Mouse (Mus musculus) ES-Bruce4 (cell line): ENCODE data around the gene Map3k12. TPM values are rescaled to one million over a fixed set of nuclear protein-coding genes. Genes with fewer than 3 reads are reported as not detected.

Experiments used
- H3K27ac ChIP-seq: 2 replicates; pipeline ENCODE4 v1.5.1; 2012; ENCODE audit warnings: low read length, inconsistent platforms; ENCODE audit not compliant: insufficient read depth
- H3K27me3 ChIP-seq: 2 replicates; pipeline ENCODE4 v1.6.1; 2012; ENCODE audit warnings: mild to moderate bottlenecking, low read length, inconsistent platforms; ENCODE audit not compliant: control insufficient read depth, poor library complexity, insufficient read depth, severe bottlenecking
- H3K36me3 ChIP-seq: 2 replicates; pipeline ENCODE4 v1.6.1; 2012; ENCODE audit warnings: inconsistent platforms, mild to moderate bottlenecking, low read length, moderate library complexity; ENCODE audit not compliant: control insufficient read depth, poor library complexity, insufficient read depth, severe bottlenecking
- H3K4me1 ChIP-seq: one replicate; pipeline ENCODE4 v1.8.1; 2011; ENCODE audit warnings: low read length; ENCODE audit not compliant: control insufficient read depth, insufficient read depth
- H3K4me3 ChIP-seq: 2 replicates; pipeline ENCODE4 v1.5.1; 2011; ENCODE audit warnings: low read depth, mild to moderate bottlenecking, low read length
- H3K9ac ChIP-seq: 2 replicates; pipeline ENCODE4 v1.6.1; 2012; ENCODE audit warnings: low read depth, mild to moderate bottlenecking, inconsistent platforms; ENCODE audit not compliant: poor library complexity, severe bottlenecking
- H3K9me3 ChIP-seq: replicated peaks from 2 replicates; pipeline ENCODE4 v1.6.1; 2012; ENCODE audit warnings: mild to moderate bottlenecking, low read length, inconsistent platforms; ENCODE audit not compliant: control insufficient read depth, poor library complexity, insufficient read depth, severe bottlenecking
- CTCF ChIP-seq: IDR thresholded peaks from one replicate; pipeline ENCODE4 v1.8.1; 2011; ENCODE audit warnings: low read depth, low read length
- EP300 ChIP-seq: IDR thresholded peaks from 2 replicates; pipeline ENCODE4 v1.6.1; 2011; ENCODE audit warnings: low read depth, low read length; ENCODE audit not compliant: insufficient read depth
- POLR2A ChIP-seq: IDR thresholded peaks from one replicate; pipeline ENCODE4 v1.8.1; 2011; ENCODE audit warnings: low read length; ENCODE audit not compliant: insufficient read depth
- polyA plus RNA-seq: library from polyadenylated mRNA; stranded (reverse); fragments of >200 nt; gene quantifications from 2 replicates; pipeline ENCODE4 v1.2.4, GENCODE M21; 2011; ENCODE audit warnings: low read depth; ENCODE audit not compliant: missing spikeins, insufficient read depth, insufficient read length

The Map3k12 gene
- 11.1 and 14.0 TPM in 2 replicates for polyA plus RNA-seq

DNA sequence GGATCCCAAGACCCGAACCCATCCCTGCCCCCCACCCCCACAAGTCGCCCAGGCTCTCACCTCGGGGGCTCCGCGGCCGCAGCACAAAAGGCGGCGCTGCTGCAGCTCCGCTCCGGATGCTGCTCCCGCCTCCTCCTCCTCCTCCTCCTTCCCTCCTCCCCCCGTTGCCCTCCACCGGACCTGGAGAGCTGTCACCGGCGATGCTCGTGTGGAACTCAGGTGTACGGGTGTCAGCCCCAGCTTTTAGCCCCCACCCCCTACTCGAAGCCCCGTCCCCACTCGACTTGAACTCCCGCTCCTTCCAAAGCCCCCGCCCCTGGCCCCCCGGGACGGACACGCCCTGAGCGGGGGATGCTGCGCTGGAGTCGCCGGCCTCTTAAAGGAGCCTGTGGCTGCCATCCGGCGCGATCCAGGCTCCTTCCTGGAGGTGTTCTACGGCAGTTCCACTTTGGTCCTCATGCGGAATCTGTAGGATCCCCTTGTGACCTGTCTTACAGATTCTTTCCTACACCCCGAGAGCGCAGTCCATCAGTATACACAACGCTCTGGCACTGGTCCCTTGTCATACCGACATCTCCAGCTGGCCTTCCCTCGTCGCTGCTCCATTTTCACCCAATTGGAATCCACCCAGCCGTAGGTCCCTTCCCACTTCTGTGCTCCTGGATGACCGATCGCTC, at the start of gene Map3k12:
Gene Map3k12, minus strand, starts transcription at position 337 of the 677 bp plus-strand sequence.
- Histone ChIP-seq H3K27ac (peak within 1 kb of the TSS; percentile 63), H3K4me1 (peaks cover 6% of the 10 kb centered on the region), H3K36me3 (no peaks in the 10 kb centered on the region), H3K4me3 (peak within 1 kb of the TSS; percentile 67), H3K9me3 (no peaks in the 10 kb centered on the region), H3K9ac (peak within 1 kb of the TSS; percentile 62), H3K27me3 (no peaks in the 10 kb centered on the region)
- TF ChIP-seq CTCF (no peak), POLR2A (no peak), EP300 (no peak)

DNA sequence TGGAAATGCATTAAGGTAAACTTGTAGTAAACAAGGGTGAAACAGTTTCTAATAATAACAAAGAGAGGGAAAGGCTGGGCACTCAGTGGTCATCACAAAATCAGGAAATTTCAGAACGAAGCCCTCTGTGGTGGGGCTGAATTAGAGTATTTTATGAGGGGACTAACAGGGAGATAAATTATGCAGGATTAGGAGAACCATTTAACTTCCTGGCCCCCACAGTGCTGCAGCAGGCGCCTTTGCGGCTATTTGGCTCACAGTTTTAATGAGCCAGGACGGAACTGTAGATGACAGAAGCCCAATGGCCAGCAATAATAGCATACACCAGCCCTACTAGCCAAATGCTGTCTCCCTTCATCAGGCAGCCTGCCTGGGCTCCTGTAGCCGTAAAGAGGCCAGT, 46.8 kb upstream of the Map3k12 start:
- Histone ChIP-seq H3K27ac (no peak overlapping the region), H3K27me3 (no peaks in the 10 kb centered on the region), H3K9ac (no peak overlapping the region), H3K9me3 (no peaks in the 10 kb centered on the region), H3K4me3 (no peak overlapping the region), H3K36me3 (no peaks in the 10 kb centered on the region), H3K4me1 (no peaks in the 10 kb centered on the region)
- TF ChIP-seq EP300, result no peak
- no peak for TF ChIP-seq POLR2A
- TF ChIP-seq CTCF, result no peak

- H3K36me3 ChIP-seq, result no peaks in the 10 kb centered on the region
- no peaks in the 10 kb centered on the region for H3K27me3 ChIP-seq
- H3K9me3 ChIP-seq, result no peaks in the 10 kb centered on the region
- no peak overlapping the region for H3K9ac ChIP-seq
- no peak overlapping the region for H3K27ac ChIP-seq
- no peaks in the 10 kb centered on the region for H3K4me1 ChIP-seq
- no peak overlapping the region for H3K4me3 ChIP-seq
- TF ChIP-seq POLR2A, result no peak
- TF ChIP-seq CTCF, result no peak
- TF ChIP-seq EP300, result no peak
Measured at GRCm38 (mm10) chr15:102563061-102563460, 46.2 kb upstream of the Map3k12 start.

DNA sequence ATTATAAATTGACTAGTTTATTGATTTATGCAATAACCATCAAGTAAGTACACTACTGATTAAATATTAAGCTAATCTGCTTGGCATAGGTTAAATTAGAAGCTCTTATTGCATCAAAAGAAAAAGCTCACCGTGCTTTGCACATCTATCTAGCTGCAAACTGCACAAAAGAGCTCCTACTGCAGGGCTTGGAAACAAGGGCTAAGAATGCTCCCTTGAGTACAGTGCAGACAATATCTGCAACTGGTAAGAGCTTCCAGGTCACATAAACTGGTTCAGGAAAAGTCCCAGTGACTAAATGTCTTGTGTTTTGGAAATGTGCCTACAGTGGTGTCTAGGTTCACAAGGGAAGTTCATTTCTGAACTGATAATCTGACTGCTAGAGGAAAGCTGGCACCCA, 45.6 kb upstream of the Map3k12 start:
- Histone ChIP-seq H3K4me3 (no peak overlapping the region), H3K36me3 (no peaks in the 10 kb centered on the region), H3K4me1 (no peaks in the 10 kb centered on the region), H3K27ac (no peak overlapping the region), H3K27me3 (no peaks in the 10 kb centered on the region), H3K9ac (no peak overlapping the region), H3K9me3 (no peaks in the 10 kb centered on the region)
- no peak for TF ChIP-seq EP300
- TF ChIP-seq POLR2A, result no peak
- TF ChIP-seq CTCF, result no peak

DNA sequence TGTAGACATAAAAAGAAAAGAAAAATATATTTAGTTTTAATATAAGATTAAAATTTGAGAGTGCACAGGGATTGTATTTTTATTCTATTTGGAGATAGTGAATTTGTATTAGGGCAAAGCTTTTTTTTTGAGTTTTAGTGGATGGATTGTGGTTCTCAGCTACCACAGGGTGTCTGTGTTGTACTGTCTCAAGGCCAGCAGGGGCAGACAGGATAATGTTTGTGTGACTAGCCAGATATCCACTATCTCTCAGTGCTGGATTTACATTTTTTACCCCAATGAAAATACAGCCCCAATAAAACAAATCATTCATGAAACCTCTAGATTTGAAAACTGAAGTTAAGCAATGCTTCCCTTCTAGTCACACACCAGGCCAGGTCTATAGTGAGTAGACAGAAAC, 40.7 kb upstream of the Map3k12 start:
- peaks cover 5% of the 10 kb centered on the region; the same call in 1 of the 2 replicates for H3K36me3 ChIP-seq

GRCm38 (mm10) chr15:102555581-102555980, 38.7 kb upstream of the Map3k12 start:
- H3K4me3 ChIP-seq, result no peak overlapping the region
- no peaks in the 10 kb centered on the region for H3K9me3 ChIP-seq
- no peaks in the 10 kb centered on the region for H3K27me3 ChIP-seq
- H3K4me1 ChIP-seq, result no peaks in the 10 kb centered on the region
- TF ChIP-seq POLR2A (no peak), EP300 (no peak), CTCF (no peak)
- peaks cover 5% of the 10 kb centered on the region for H3K36me3 ChIP-seq
- no peak overlapping the region for H3K27ac ChIP-seq
- no peak overlapping the region for H3K9ac ChIP-seq

More for the DNA sequence above, 40.7 kb upstream of the Map3k12 start:
- Histone ChIP-seq H3K4me1 (no peaks in the 10 kb centered on the region), H3K9me3 (no peaks in the 10 kb centered on the region), H3K9ac (no peak overlapping the region), H3K27ac (no peak overlapping the region), H3K4me3 (no peak overlapping the region), H3K27me3 (no peaks in the 10 kb centered on the region)
- no peak for TF ChIP-seq CTCF
- no peak for TF ChIP-seq EP300
- TF ChIP-seq POLR2A, result no peak
